Mouse (Mus musculus): ENCODE results near the gene Tmem253.

The Tmem253 gene

GRCm38 (mm10) chr14:52015445-52016100 lies at the start of gene Tmem253:
Gene Tmem253 (plus strand): TSS chr14:52015658.
- peak in 1 of 2 experiments; percentile 47 for DNase-seq

DNA sequence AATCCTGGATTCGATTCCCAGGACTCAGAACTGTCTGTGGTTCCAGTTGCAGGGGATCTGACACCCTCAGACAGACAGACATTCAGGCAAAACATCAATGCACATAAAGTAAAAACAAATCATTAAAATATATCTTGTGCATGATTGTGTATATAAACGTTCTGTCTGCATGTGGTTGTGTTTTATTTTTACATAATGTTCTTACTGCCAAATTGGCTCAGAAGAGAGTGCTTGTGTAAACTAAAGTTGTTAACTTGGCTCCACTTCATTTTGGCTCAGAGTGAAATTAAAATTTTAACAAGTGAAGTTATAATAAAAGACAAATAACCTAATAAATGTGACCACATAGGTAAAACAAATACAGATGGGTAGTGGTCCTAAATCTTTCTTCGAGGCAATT lies 48.1 kb upstream of the Tmem253 start:
- no peak for DNase-seq

DNA sequence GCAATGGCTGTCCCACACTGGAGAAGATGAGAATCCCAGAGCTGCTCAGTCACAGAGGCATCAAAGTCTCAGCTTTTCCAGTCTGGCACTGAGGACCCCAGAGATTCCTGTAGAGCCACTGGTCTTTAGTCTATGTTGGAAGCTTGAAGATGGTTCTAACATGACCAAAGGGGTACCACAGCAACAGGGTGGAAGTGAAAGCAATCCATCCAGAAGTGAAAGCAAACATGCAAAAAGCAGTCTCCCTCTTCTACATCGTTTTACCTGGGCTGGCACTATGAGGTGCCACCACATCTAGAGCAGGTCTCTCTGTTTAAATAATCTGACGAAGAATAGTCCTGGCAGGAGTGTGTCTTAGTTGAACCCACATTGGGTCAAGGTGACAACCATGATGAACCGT lies 36.2 kb upstream of the Tmem253 start:
- no peak for DNase-seq

DNA sequence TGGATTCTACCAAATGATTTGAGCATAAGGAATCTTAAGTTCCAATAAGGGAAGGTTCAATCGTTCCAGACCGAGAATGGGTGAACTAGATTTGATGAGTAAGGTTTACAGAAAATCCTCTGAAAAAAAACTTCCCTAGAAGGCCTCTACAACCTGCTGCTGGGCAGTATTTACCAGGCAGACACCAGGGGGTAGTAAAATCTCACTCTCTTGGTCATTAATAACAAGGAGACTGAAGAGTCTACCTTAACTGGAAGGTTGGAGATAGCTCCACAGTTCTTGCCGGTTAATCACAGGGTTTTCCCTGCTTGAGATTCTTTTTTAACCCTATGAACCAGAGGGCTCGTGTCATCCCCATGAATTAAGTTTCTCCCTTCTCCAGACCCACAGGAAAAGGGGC lies 32.2 kb upstream of the Tmem253 start:
- DNase-seq: peak in 1 of 2 experiments; percentile 1

GRCm38 (mm10) chr14:51983855-51984246 lies 31.6 kb upstream of the Tmem253 start:
- DNase-seq: no peak

- DNase-seq: peak; percentile 82
Observed at GRCm38 (mm10) chr14:51984247-51985231, 30.9 kb upstream of the Tmem253 start, which contains the start of gene Arhgef40. Gene Arhgef40 (plus strand): TSS chr14:51984719.

DNA sequence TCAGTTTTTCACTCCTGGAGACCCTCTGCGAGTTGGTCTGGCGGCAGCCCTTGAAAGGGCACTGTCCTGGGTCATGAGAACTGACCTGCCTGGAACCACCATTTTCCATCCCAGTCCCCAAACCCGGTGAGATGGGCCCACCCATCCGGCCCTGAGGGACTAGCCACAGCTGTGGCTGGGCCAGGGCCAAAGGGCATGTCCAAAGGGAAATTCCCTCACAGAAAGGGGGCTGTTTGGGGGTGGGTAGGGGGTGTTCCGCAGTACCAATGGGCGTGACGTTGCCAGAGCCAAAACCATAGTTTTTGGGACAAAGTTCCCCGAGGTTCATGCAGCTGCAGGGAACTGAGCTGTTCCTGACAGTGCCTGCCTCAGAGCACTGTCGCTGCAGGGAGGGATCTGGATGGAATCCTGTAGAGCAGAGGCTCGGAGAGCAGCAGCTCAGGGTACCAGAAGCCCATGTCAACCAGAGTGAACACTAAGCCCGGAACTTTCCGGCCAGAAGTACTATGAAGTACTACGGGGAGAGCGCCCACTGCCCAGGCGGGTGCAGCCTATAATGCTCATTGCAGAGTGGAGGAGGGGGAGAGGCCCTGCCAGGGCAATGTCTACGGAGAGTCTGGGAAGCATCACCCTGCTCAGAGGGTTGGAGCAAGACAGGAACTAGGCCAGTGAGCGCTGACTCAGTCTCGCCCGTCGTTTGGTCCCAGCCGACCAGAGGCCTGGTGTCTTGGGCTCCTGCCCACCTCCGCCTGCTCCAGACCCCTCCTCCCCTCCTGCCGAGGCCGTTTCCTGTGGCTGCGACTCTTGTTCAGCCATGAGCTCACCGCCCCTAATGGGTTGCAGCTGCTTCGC lies 29.9 kb upstream of the Tmem253 start:
- DNase-seq: peak; percentile 72 to 75

DNA sequence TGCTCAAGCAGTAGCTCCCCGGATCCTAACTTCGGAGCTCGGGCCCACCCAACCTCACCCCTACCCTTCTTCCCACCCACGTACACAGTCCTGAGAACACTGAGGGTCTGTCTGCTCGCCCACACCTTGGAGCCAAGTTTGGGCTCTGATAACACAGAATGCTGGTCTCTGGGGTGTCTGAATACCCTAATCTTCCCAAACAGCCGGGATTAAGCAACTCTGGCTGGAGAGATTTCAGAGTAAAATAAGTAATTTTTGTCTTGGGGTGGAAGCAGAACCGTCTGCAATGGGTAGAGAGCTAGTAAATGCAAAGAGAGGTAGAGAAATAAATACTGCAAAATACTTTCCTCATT lies 29.3 kb upstream of the Tmem253 start:
- no peak for DNase-seq

DNA sequence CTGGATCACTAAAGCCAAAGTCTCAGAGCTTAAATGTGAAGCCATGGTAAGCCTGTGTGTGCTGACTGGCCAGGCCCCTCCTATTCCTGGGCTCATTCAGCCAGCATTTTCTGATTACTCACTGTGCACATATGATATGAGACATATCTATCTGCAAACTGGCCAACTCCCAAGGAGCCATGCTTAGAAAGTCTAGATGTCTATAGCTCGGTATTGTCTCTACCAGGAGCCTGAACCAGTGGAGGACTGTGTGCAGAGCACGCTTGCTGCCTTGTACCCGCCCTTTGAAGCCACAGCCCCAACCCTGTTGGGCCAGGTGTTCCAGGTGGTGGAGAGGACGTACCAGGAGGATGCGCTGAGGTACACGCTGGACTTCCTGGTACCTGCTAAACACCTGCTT lies 28.3 kb upstream of the Tmem253 start:
- DNase-seq: peak in 1 of 2 experiments; percentile 3

DNA sequence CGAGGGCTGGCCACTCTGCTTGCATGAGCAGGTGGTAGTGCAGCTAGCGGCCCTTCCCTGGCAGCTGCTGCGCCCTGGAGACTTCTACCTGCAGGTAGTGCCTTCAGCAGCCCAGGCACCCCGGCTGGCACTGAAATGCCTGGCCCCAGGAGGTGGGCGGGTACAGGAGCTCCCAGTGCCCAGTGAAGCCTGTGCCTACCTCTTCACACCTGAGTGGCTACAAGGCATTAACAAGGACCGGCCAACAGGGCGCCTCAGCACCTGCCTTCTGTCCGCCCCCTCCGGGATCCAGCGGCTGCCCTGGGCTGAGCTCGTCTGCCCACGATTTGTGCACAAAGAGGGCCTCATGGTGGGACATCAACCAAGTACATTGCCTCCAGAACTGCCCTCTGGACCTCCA lies 26.7 kb upstream of the Tmem253 start:
- peak in 1 of 2 experiments; percentile 14 for DNase-seq

DNA sequence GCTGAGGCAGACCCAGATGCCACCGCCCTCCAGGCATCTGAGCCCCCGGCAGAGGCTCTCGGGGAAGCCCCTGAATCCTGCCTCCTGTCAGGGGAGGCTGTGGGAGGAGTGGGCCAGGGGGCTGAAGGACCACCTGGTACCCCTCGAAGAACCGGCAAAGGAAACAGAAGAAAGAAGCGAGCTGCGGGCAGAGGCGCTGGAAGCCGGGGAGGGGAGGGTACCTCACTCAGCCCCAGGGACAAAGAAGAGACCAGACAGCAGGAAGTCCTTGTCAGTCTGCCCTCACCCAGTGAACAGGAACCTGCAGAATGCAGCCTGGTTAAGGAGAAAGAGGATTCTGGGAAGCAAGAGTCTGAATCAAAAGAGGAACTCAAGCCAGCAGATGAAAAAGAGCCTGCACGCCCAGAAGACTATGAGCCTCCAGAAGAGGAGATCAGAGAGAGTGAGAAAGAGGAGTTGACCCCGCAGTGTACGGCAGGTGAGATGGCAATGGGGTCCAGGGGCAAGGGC lies 25.9 kb upstream of the Tmem253 start:
- peak in 1 of 2 experiments; percentile 2 for DNase-seq

DNA sequence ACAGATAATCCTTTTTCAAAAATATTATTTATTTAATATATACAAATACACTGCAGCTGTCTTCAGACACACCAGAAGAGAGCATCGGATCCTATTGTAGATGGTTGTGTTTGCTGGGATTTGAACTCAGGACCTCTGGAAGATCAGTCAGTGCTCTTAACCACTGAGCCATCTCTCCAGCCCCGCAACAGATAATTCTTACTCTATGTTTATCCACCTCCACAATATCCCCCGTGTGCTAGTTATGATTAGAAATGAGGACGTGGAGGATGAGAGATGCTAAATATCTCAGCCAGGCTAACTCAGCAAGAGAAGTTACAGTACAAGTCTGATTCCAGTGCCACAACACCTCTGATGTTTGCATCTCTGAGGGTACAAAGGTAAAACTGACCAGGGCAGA lies 21.0 kb upstream of the Tmem253 start:
- DNase-seq: no peak

DNA sequence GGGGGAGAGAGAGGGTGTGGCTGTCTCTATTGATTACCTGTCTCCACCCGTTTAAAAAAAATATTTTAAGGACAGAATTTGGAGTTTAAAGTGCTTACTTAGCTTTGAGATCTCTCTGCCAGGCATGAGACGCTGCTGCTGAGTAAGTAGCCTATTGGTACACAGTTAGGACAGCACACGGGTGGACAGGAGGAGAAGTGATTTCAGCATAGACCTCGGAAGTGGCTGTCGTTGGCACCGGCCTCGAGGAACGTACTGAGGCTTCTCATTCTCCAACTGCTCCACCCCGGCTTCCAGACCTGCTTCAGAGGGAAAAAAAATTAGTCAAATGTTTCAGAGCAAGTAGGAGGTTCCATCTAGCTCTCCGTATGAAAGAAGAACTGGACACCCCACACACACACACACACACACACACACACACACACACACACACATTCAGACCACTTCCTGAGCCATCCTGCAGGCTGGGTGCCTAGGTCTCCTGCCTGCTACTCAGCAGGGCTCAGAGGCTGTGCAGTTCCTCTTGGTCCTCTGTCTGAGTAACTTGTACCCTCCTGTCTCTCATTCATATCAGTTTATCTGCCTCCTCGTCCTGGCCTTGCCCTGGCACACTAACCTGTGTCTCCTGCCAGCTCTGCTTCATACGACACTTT lies 20.1 kb upstream of the Tmem253 start:
- no peak for DNase-seq

GRCm38 (mm10) chr14:51996231-51996841 lies 19.1 kb upstream of the Tmem253 start:
- DNase-seq: peak in 1 of 2 experiments; percentile 37

DNA sequence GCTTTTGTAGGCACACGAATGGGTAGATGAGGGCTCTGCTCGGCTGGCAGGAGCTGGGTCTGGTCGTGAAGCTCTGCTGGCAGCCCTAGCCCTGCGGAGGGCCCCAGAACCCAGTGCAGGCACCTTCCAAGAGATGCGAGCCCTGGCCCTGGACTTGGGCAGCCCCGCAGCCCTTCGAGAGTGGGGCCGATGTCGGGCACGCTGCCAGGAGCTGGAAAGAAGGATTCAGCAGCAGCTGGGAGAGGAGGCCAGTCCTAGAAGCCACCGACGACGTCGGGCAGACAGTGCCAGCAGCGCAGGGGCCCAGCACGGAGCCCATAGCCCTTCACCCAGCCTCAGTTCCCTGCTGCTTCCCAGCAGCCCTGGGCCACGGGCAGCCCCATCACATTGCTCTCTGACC lies 18.6 kb upstream of the Tmem253 start:
- peak; percentile 57 to 77 for DNase-seq

DNA sequence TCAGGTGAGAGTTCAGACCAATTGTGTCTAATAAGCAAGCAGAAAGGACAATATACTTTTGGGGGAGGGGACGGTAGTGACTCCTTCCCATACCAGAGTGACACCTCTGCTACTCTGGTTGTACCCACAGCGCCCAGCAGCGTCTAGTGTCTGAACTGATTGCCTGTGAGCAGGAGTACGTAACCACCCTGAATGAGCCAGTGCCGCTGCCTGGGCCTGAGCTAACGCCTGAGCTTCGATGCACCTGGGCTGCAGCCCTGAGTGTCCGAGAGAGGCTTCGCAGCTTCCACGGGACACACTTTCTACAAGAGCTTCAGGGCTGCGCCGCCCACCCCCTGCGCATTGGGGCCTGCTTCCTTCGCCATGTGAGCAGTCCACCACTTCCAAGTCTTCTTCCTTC lies 18.0 kb upstream of the Tmem253 start:
- DNase-seq: peak in 1 of 2 experiments; percentile 8

- DNase-seq: peak; percentile 68 to 69
Observed at GRCm38 (mm10) chr14:52003981-52004495, 11.4 kb upstream of the Tmem253 start.

GRCm38 (mm10) chr14:52005141-52005540 lies 10.3 kb upstream of the Tmem253 start:
- DNase-seq: peak in 1 of 2 experiments; percentile 22

DNA sequence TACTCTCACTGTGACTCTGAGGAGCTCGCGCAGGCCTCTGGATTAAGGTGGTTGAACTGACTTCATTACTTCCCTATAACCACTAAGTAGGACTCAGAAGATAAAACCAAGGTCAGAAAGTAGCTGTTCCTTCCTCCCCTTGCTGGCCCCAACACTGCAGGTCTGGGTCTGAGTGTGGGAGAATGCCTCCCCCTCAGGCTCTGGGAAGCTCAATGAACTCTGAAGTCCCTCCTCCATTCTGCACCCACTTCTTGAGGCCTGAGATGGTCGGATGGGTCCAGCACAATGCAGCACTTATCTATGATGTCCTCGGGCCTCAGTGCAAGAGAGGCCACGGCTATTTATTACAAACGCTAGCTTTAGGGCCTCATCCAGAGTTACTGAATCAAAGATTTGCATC lies 9.8 kb upstream of the Tmem253 start:
- peak in 1 of 2 experiments; percentile 10 for DNase-seq

DNA sequence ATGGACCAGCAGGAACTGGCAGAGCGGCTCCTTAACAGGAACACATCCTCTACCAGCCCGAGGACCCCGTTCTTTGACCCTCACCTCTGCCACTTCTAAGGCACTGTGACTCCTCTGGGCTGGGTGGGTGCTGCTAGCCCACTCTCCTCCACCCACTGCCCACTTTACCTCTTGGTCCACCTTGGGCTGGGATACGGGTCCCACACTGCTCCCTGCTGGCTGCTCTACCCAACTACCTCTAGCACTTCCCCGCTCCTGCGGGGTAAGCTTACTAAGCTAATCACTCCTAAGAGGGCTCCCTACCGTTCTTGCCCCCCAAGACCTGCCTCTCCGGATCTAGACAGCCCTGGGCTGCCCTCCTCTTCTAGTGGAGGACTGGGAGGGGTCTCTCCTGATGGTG lies 9.2 kb upstream of the Tmem253 start:
- peak; percentile 48 to 64 for DNase-seq

- DNase-seq: no peak
Observed at GRCm38 (mm10) chr14:52006771-52007170, 8.7 kb upstream of the Tmem253 start.
